Mouse (Mus musculus): ENCODE data around the gene Gdnf.

Gene Gdnf

DNA sequence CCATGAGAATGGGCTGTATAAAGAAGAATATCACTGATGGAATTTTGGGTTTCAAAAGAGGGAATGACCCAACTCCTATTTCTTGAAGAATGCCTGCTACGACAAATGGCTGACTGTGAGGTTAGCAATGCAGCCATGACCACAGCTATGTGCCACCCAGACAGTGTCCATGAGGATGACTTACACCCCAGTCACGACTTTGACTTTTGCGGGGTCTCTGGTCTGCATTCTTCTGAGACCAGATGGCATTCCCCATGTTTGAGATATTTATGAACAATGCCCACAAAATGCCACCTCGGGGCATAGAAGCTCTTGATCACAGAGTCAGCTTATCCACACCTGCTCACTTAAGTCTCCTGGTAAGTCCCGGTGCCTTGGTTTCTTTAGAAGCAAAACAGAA is 52.2 kb downstream of the Gdnf start:
- no peak for DNase-seq (ENCODE audit: low read depth)

DNA sequence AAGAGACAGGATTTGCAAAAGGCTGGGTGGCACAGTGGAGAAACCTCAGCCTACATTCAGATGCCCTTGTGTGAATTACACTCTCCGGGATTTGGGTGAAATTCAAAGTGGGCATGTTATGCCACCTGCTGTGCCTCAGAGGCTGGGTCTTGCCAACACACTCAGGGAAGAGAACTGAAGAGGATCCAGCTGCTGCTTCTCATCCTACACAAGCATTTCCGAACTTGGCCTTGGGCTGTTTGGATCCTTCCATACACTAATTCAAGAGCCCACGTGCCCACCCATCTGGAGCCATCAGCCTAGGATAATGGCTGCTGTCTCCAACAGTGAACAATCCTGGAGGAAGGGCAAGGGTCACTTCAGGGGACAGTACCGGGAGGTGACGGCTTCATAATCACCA is 52.7 kb downstream of the Gdnf start:
- DNase-seq (ENCODE audit: low read depth), result no peak

DNA sequence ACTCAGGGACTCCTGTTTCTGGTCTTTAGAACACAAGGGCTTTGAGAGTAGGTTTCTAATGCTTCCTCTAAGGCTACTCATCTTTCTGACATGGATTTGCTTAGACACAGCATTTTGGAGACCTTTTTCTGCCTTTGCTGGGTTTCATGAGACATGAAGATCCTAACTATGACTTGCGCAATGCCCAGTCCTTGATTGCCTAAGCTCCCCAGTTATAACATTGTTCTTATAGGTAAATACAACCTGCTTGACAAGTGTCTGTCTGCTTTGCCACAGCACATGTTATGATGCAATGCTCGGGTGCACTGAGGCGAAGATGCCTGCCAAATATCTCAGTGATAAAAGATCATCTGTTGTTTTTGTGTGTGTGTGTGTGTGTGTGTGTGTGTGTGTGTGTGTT is 54.7 kb downstream of the Gdnf start:
- DNase-seq (ENCODE audit: low read depth), result no peak

DNA sequence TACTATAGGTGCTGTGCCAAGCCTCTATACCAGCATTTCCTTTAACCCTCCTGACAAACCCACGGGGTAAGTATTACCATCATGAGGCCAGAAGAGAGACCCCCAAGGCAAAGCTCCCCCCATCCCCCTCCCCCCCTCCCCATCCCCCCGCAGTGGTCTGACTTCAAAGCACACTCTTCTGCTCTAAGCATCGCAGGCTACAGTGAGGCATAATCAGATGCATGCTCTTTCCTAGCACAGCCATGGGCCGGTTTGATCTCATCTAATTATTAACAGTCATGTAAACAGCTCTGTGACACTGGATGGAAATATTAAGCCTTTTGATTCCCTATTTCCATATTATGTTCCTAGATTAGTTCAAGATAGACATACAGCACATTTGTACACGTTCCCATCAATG is 61.8 kb downstream of the Gdnf start:
- no peak for DNase-seq (ENCODE audit: low read depth)

DNA sequence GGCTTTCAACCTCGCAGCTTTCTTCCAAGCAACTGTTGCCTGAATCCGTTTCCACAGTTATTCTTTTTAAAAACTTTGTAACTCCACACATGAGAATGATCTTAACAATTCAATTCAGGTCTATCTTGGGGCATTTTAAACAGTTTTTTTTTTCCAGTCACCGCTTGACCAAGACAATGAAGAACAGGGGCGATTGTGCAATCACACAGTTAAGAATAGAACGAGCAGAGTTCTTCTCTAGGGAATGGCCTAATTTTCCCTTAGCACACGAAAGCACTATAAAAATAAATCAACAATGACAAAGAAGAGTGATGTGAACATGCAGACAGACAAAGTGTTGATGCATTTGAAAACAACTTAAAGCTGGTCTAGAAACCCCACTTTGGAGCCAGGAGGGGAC is 65.2 kb downstream of the Gdnf start:
- no peak for DNase-seq (ENCODE audit: low read depth)

DNA sequence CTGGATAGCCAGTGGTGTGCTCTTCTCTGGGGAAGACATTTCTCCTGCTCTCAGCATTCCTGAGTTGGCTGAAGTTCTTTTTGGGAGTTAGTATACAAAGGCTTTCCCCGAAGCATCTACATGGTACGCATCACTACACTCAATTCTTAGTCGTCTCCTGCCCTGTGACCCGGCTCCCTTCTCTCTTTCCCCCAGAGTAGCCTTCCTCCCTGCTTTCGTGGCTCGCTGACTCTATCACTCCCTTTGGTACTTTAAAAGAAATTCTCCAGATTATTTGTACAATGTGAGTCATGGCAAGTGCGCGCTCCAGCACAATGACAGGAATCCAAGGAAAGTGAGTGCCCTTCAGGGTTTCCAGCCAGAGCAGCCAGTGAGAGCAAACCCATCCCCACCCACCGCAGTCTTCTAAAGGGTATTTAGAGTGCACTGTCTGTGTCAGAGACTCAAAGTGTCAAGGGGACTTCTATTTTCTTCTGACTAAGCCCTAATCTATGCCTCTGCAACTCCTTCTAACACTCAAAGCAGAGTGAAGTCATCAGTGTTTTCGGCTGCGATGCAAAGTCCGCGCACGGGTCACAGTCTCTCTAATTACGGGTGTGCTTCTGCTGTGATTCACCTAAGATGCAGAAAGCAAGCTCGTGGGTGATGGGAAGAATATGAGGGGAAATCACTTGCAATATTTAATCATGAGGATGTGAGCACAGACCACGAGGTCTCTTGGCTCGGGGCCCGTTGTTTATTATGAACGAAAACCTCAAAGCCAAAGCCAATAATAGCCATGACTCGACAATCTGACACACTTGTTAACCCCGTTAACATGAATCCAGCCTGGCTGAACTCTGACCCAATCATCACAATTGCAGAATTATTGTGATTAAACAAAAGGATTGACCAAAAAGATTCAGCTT is 67.2 kb downstream of the Gdnf start:
- DNase-seq (ENCODE audit: low read depth), result no peak

DNA sequence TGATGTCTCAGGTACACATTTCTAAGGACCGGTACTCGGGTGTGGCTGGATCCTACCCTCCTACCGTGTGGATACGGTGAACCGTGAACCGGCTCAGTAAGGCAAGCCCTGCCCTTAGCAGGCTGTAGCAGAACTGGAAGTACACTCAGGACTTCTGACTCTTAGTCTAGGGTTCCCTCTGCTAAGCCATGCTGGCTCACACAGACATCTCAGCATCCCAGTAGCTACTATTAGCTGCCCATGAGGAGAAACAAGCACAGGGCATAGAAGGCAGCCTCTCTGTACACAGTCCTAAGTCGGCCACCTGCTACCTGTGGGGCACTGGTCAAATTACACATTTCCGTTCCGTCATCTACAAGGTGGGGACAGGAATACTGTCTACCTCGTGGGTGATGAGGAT is 68.2 kb downstream of the Gdnf start:
- DNase-seq (ENCODE audit: low read depth), result no peak

DNA sequence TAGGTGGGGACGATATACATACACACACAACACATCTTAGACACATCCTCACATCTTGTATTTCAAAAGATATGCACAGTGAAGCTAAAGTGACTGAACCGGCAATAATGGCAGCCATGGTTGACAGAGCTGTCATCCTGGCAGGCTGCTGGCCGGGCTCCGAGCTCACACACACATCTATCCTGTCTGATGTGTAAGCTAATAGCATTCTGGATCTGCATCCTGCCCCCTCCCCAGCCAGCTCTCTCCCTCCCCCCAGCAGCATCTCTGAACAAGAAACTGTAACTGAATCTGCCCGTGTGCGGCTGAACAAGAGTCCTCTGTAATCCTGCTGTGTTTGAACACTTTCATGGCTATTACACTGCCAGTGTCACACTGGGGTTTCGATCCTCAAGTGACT is 69.3 kb downstream of the Gdnf start:
- no peak for DNase-seq (ENCODE audit: low read depth)

DNA sequence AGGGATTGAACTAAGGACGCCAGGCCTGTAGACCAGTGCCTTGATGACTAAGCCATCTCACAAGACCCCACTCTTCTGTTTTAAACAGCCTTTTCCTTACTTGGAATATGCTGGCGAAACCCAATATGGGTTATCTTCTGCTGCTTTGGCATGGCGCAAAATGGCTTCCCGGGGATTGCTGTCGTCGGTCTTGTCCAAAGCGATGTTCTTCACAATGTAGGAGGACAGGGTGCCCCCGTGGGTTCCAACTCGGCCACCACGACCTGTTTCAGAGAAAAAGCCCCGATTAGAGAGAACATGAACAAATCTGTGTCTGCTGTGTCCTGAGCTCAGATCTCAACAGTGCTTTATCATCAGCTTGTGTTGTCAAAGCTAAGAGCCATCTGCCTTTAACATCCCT is 73.5 kb downstream of the Gdnf start:
- DNase-seq (ENCODE audit: low read depth), result no peak

DNA sequence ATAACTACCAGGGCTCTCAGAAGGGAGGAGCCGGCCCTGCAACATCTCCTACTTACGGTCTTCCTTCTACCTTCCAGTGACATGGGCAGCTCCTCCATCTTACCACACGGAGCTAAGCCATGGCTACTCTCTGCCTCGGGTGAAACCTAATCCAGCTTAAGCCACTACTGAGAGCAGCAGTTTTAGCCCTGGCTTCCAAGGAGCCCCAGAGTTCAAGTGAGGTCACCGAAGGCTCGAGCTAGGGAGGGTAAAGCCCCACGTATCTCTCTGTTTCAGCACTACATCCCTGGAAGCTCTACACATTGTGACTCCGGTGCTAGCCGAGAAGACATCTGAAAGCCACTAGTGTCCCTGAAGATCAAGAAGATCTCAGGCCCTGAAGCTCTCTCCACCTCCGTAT is 74.5 kb downstream of the Gdnf start:
- DNase-seq (ENCODE audit: low read depth), result no peak

DNA sequence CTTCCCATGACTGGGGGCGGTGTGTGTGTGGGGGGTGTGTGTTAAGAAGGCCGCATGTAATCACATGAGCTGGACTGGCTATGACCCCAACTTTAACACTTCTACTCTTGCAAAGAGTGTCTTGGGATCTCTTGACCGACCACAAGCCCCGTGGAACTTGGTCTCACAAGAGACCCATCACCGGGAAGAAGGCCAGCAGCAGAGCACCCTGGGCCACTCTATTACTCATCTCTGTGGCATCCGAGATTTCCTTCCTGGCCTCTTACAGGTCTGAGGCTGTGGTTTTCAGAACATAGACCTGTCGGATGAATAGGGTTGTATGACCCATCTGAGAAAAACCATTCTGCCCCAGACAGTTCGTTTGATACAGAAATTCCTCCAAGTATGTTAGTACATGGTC is 75.9 kb downstream of the Gdnf start:
- no peak for DNase-seq (ENCODE audit: low read depth)

Data from naive thymus-derived CD4-positive, alpha-beta T cell, adult 2 months (primary cell).